Mouse (Mus musculus): ENCODE measurements around the gene Dagla. TPM values are rescaled to one million over a fixed set of nuclear protein-coding genes. Genes with fewer than 3 reads are reported as not detected.

Dagla gene
- polyA plus RNA-seq, 1 experiment from 2014 or later: 1.7 TPM

GRCm38 (mm10) chr19:10290153-10290945 lies 14.3 kb downstream of the Dagla start:
- Histone ChIP-seq H3K4me1 (peaks cover 46% of the 10 kb centered on the region), H3K27me3 (ENCODE audit: poor library complexity, severe bottlenecking) (no peaks in the 10 kb centered on the region), H3K9me3 (no peaks in the 10 kb centered on the region), H3K27ac (peak overlapping the region; percentile 73), H3K36me3 (replicated peaks) (no peaks in the 10 kb centered on the region), H3K4me3 (no peak overlapping the region)
- DNase-seq (ENCODE audit: extremely low spot score, low spot score): no peak
- 67% methylated on average over 16 of the region's 16 CpGs for WGBS

DNA sequence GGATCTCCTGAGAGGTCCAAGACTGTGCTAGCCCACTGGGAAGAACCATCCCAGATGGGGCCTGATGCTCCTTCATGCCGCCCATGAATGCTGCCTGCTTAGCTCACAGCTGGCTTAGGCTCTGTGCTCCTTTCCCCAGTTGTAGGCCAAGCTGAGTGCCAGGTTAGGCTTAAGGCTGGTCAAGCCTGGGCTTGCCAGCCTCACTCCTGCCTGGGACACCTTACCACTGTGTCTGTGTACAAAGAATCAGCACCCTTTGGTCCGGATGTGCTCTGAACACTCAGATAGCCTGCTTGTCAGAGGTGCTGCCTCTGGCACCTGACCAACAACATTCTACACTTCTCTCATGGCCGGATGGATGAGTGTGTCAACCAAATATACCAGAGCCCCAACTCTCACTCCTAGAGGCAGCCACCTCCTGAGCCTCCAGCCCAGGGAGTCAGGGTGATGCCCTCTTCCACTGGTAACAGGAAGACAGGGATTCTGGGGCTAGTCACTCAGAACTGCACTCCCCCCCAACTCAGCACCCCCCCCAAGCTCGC lies 15.0 kb downstream of the Dagla start:
- Histone ChIP-seq H3K9me3 (no peaks in the 10 kb centered on the region), H3K27me3 (ENCODE audit: poor library complexity, severe bottlenecking) (no peaks in the 10 kb centered on the region), H3K27ac (peak overlapping the region; percentile 73), H3K4me3 (no peak overlapping the region), H3K4me1 (peaks cover 42% of the 10 kb centered on the region), H3K36me3 (replicated peaks) (no peaks in the 10 kb centered on the region)
- 74% methylated on average over 4 of the region's 4 CpGs for WGBS
- DNase-seq (ENCODE audit: extremely low spot score, low spot score): no peak

DNA sequence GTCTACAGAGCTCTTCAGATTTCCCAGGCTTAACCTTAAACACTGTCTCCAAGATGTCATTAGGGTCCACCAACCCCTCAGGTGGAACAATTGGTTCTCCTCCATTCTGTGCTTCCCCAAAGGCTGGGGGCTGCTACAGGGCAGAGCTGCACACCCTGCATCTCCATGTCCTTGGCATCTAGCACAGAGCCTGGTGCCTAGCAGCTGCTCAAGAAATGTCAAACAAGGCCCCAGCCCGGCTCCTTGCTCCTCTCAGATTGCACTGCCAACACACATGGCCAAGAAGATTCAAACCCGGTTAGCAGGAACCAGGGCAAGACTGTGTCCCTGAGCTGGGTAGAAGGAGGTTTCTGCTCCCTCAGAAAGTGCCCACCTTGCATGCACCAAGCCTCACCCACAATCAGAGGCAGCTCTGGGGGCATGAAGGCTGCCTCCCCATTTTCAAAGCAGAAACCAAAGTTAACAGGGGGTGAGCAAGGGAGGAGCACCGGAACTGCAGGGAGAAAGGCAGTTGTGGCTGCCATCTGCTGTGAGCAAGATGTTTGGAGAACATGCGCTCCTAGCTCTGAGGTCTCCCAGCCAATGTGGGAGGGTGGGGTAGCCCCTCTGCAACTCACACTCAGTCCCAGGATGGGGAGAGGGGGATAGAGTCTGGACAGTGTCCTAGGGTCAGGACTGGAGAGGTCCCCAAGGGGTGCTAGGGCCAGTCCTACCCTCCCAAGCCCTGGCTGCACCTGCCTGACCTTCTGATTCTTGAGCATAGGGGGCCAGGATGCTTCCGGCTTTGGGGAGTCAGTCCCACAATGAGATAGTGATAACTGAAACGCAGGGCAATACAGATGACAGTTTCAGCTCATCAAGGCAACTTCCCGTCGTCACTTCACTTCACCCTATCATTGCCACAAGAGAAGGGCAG lies 16.3 kb downstream of the Dagla start:
- no peak for DNase-seq (ENCODE audit: extremely low spot score, low spot score)
- no peaks in the 10 kb centered on the region for H3K27me3 ChIP-seq (ENCODE audit: poor library complexity, severe bottlenecking)
- no peaks in the 10 kb centered on the region for H3K9me3 ChIP-seq
- peaks cover 36% of the 10 kb centered on the region for H3K4me1 ChIP-seq
- 0 out of 2 replicates have a peak overlapping the region, but pooled peaks have one; percentile 27 for H3K27ac ChIP-seq
- no peaks in the 10 kb centered on the region for H3K36me3 ChIP-seq (replicated peaks)
- no peak overlapping the region for H3K4me3 ChIP-seq
- 90% methylated on average over 8 of the region's 8 CpGs for WGBS

DNA sequence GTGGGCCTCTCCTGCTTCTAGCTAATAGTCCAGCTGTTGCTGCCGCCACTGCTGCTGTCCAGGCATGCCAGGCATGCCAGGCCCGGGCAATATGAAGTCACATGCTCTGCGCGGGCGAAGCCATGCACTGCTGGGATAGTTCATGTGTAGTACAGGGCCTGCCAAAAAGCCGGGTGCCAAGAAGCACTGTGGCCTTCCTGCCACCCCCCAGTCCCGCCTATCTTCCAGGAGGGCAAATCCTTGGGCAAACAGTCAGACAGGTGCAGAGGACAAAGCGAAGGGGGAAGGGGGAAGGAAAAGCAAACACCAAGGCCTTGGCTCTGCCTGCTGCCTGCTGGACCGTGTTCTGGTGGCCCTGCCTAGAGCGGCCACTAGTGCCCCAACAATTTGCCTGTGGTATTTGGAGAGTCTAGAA lies 18.2 kb downstream of the Dagla start:
- Histone ChIP-seq H3K9me3 (no peaks in the 10 kb centered on the region), H3K4me1 (peaks cover 36% of the 10 kb centered on the region), H3K4me3 (no peak overlapping the region), H3K36me3 (replicated peaks) (no peaks in the 10 kb centered on the region), H3K27me3 (ENCODE audit: poor library complexity, severe bottlenecking) (peaks cover 7% of the 10 kb centered on the region; the same call in 1 of the 2 replicates), H3K27ac (peak overlapping the region; percentile 56)
- 77% methylated on average over 10 of the region's 10 CpGs for WGBS
- no peak for DNase-seq (ENCODE audit: extremely low spot score, low spot score)

GRCm38 (mm10) chr19:10280771-10281540 lies 23.7 kb downstream of the Dagla start:
- H3K4me1 ChIP-seq: peaks cover 48% of the 10 kb centered on the region
- DNase-seq (ENCODE audit: extremely low spot score, low spot score): no peak
- peaks cover 55% of the 10 kb centered on the region for H3K27me3 ChIP-seq (ENCODE audit: poor library complexity, severe bottlenecking)
- H3K9me3 ChIP-seq: no peaks in the 10 kb centered on the region
- no peak overlapping the region; the same call in 1 of the 2 replicates for H3K27ac ChIP-seq
- no peaks in the 10 kb centered on the region for H3K36me3 ChIP-seq (replicated peaks)
- WGBS: 82% methylated on average over 14 of the region's 14 CpGs
- H3K4me3 ChIP-seq: no peak overlapping the region

GRCm38 (mm10) chr19:10279668-10280067 lies 25.0 kb downstream of the Dagla start:
- peaks cover 45% of the 10 kb centered on the region for H3K4me1 ChIP-seq
- H3K36me3 ChIP-seq (replicated peaks): no peaks in the 10 kb centered on the region
- H3K9me3 ChIP-seq: no peaks in the 10 kb centered on the region
- peaks cover 65% of the 10 kb centered on the region for H3K27me3 ChIP-seq (ENCODE audit: poor library complexity, severe bottlenecking)
- no peak for DNase-seq (ENCODE audit: extremely low spot score, low spot score)
- no peak overlapping the region for H3K4me3 ChIP-seq
- H3K27ac ChIP-seq: no peak overlapping the region
- WGBS: 88% methylated on average over 9 of the region's 9 CpGs

- Histone ChIP-seq H3K36me3 (replicated peaks) (no peaks in the 10 kb centered on the region), H3K27me3 (ENCODE audit: poor library complexity, severe bottlenecking) (peaks cover 65% of the 10 kb centered on the region), H3K27ac (no peak overlapping the region), H3K9me3 (no peaks in the 10 kb centered on the region), H3K4me3 (no peak overlapping the region), H3K4me1 (peaks cover 53% of the 10 kb centered on the region)
- WGBS: 28% methylated on average over 6 of the region's 6 CpGs
- DNase-seq (ENCODE audit: extremely low spot score, low spot score): no peak
Observed at GRCm38 (mm10) chr19:10278669-10279324, 25.9 kb downstream of the Dagla start.

GRCm38 (mm10) chr19:10277759-10278158 lies 26.9 kb downstream of the Dagla start:
- 9% methylated on average over 5 of the region's 5 CpGs for WGBS
- H3K27ac ChIP-seq: peak overlapping the region; percentile 74
- peaks cover 65% of the 10 kb centered on the region for H3K27me3 ChIP-seq (ENCODE audit: poor library complexity, severe bottlenecking)
- no peaks in the 10 kb centered on the region for H3K36me3 ChIP-seq (replicated peaks)
- H3K4me3 ChIP-seq: peak overlapping the region; percentile 26
- H3K9me3 ChIP-seq: no peaks in the 10 kb centered on the region
- no peak for DNase-seq (ENCODE audit: extremely low spot score, low spot score)
- H3K4me1 ChIP-seq: peaks cover 63% of the 10 kb centered on the region

- Histone ChIP-seq H3K4me3 (peak overlapping the region; percentile 26), H3K27ac (peak overlapping the region; percentile 74), H3K27me3 (ENCODE audit: poor library complexity, severe bottlenecking) (peaks cover 66% of the 10 kb centered on the region), H3K4me1 (peaks cover 67% of the 10 kb centered on the region), H3K9me3 (no peaks in the 10 kb centered on the region), H3K36me3 (replicated peaks) (no peaks in the 10 kb centered on the region)
- DNase-seq (ENCODE audit: extremely low spot score, low spot score): peak; percentile 39
- WGBS: 3% methylated on average over 17 of the region's 17 CpGs
Observed at GRCm38 (mm10) chr19:10277331-10277730, 27.3 kb downstream of the Dagla start.

DNA sequence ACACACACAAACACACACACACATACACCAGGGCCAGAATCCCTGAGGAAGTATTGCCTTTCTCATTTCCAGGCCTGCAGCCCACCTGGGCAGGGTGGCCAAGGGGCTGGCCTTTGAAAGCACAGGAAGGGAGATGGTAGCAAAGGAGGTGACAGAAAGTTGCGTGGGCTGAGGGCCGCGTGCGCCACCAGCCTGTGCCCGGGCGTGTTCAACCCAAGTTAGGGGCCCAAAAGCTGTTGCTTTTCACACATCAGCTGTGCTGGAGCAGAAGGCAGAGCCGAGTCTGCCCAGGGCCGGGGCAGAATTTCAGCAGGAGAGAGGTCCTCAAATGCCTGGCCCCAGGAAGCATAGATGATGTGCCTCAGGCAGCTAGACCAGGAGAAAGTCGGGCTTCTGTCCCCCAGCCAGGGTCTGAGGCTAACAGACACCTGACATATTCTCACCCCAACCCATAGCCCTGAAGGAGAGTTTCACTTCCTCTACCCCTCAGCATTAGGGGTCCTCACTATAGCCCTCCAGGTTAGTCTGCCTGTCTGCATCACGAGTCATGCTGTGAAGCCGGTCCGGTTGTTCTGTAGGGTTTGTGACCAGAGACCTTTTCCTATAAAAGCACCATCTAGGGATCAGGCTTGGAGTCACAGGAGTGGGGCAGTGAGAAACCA lies 28.1 kb downstream of the Dagla start:
- no peaks in the 10 kb centered on the region for H3K36me3 ChIP-seq (replicated peaks)

DNA sequence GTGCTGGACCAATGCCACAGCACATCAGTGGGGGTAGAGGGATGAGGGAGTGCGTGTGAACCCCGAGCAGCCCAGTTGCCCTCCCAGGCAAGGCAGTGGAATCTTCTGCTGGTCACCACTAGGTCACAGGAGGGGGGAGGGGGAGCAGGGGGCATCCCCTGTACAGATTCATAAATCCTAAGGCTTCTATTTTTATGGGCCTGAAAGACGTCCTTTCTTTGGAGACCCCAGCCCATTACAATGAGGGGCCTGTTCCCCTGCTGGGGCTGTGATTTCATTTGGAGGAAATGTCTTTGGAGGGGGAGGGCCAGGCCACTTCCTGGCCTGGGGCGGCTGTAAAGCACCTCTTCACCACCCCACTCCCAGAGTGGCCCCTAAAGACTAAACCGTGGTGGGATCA lies 30.6 kb downstream of the Dagla start:
- no peak overlapping the region for H3K4me3 ChIP-seq
- H3K36me3 ChIP-seq (replicated peaks): no peaks in the 10 kb centered on the region
- H3K9me3 ChIP-seq: no peaks in the 10 kb centered on the region
- peaks cover 67% of the 10 kb centered on the region for H3K4me1 ChIP-seq
- DNase-seq (ENCODE audit: extremely low spot score, low spot score): no peak
- WGBS: 24% methylated on average over 5 of the region's 5 CpGs
- peaks cover 48% of the 10 kb centered on the region for H3K27me3 ChIP-seq (ENCODE audit: poor library complexity, severe bottlenecking)
- peak overlapping the region; percentile 75 for H3K27ac ChIP-seq

More for the DNA sequence above, 28.1 kb downstream of the Dagla start:
- Histone ChIP-seq H3K4me3 (no peak overlapping the region), H3K4me1 (peaks cover 70% of the 10 kb centered on the region), H3K27ac (peak overlapping the region; percentile 74; the same call in 1 of the 2 replicates), H3K27me3 (ENCODE audit: poor library complexity, severe bottlenecking) (peaks cover 64% of the 10 kb centered on the region), H3K9me3 (no peaks in the 10 kb centered on the region)
- DNase-seq (ENCODE audit: extremely low spot score, low spot score): no peak
- WGBS: 73% methylated on average over 12 of the region's 12 CpGs

Measured in forebrain, embryonic 10.5 days (tissue).